Mouse (Mus musculus): Measurements from ENCODE around the gene Hmgcl.

- TF ChIP-seq POLR2A (IDR thresholded peaks at IDR 0.05; ENCODE audit: borderline replicate concordance, extremely low read depth, insufficient read depth, insufficient read length, poor library complexity, severe bottlenecking), result no peak
- TF ChIP-seq CTCF (IDR thresholded peaks at IDR 0.05; ENCODE audit: borderline replicate concordance, extremely low read depth, insufficient read depth, insufficient read length), result no peak
Measured at GRCm38 (mm10) chr4:135902606-135903242, 43.5 kb upstream of the Hmgcl start.

All from brain, embryonic 14.5 days (tissue).